Mouse (Mus musculus) liver, adult (tissue): Measurements from ENCODE around the gene Stard10.

Experiments used
- GATA4 ChIP-seq: IDR thresholded peaks from 2 replicates; pipeline ENCODE4 v1.6.1; 2014; ENCODE audit warnings: mild to moderate bottlenecking, low read length; ENCODE audit not compliant: insufficient replicate concordance

The Stard10 gene

DNA sequence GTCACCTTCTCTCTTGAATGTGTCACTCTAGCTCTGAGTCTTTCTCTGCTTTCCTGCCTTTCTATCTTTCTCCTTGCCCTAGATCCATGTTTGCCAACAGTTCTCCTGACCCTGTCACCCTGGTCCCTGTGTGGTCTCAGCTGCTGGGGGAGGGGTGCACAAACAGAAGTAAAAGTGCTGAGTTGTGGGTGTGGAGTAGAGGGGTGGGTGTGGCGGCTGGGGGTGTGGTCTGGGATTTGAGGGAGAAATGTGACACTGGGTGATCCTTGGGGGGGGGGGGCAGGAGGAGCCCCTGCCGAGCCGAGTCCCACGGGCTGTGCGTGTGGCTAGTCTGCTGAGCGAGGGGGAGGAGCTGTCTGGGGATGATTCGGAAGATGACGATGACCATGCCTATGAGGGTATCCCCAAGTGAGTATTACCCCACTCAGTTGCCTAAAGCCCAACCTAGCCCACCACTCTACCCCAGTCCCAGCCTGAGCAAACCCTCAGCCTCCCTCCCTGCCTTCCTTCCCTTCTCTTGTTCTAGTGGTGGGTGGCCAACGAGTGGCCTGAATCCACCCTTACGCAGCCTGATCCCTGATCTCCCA is 69.1 kb downstream of the Stard10 start:
- no peak for TF ChIP-seq GATA4

DNA sequence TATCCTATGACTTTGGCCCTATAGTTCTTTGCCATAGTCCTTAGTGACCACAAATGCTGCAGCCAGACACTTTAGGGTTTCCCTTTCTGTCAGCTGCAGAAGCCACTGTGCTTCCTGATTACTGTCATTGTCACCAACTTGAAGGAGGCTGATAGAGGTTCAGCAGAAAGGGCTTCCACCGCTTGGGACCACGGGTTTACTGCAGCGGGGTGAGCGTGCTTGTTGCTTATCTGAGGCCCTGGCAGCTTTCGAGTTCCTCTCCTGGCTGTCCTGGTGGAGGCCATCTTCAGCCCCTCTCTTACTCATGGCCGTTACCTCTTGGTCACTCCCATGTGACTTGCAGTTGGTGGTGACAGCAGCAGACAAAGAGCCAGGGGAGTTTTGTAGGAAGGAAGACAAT is 72.4 kb downstream of the Stard10 start:
- no peak for TF ChIP-seq GATA4

DNA sequence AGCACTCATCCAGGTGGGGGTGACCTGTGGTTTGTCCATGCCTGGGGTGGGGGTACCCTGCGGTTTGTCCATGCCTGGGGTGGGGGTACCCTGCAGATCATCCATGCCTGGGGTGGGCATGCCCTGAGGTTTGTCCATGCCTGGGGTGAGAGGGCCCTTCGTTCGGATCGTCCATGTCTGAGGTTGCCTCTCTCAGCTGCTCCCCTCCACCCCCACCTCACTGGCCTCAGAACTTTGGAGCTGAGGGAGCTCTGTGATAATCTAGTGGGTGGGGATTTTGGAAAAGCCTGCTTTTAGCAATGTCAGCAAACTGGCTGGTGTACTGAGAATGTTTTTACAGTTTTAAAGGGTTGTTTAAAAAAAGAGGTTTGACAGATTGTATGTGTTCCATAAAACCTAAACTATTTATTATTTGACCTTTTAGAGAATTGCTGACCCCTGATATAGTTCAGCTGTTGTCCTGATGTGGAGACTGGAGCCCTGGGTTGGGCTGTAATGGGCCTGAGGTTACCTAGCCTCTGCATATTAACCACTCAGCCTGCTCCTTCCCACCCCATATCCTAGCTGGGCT is 75.1 kb downstream of the Stard10 start:
- no peak for TF ChIP-seq GATA4

DNA sequence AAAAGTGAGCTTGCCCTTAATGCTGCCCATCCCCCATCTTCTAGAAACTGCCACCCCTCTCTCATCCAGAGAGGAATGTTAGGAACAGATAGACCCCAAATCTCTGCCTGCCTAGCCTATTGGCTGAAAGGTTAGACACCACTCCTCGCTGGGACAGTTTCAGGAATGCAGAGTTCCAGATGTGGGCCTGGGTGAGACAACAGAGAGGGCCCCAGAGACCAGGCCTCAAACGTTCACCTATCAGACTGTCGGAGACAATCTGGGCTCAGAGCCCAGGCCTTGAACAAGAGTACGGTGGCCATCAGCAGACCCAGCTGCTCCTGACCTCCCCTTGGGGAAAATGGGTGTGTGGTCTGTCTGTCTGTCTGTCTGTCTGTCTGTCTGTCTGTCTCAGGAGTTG is 76.1 kb downstream of the Stard10 start:
- no peak for TF ChIP-seq GATA4

DNA sequence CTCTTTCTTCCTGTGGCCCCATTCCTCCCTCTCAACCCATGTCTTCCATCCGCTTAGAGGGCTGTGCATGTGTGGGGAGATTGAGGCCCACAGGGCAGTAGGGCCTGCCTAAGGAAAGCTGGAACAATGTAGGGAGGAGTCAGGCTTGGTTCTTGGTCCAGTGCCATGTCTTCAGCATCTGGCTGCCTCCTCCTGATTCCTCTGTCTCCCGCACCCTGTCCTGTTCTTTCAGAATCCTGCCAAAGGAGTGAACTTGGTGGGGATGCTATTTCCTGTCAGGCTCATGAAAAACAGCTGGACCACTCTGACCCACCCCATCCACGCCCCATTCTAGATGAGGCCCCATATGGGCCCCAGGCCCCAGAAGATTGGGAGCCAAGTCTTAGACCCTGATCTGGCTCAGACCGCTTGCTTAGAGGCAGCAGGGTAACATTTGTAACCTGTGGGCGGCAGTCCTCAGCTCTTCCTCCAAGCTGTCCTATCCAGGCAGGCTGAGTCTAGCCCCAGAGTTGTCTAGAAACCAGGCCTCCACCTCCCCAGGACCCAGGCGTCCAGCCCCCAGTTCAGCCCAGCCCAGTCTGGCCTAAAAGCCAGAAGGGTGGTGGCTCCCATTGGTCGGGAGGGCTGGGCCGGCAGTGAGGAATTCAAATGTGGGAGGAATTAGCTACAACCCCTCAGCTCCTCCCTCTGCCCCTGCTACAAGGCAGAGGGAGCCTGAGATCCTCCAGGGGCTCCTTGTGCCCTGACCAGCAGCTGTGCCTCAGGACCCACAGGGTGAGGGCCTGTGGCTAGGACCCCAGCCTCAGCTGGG is 77.0 kb downstream of the Stard10 start:
- TF ChIP-seq GATA4: no peak

DNA sequence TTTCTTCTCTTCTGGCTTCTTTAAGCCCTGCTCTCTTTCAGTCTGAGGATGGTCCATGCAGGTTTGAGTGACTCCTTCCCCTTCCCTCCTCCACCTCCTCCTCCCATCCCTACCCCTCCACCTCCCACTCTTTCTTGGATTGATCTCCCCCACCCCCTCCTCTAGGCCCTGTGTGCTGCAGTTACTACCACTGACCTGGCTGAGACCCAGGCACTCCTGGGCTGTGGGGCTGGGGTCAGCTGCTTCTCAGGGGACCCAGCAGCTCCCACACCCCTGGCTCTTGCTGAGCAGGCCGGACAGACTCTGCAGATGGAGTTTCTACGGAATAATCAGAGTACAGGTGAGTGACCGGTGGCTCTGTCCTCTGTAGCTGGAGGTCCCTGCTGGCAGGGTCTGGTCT is 77.7 kb downstream of the Stard10 start:
- TF ChIP-seq GATA4: no peak

DNA sequence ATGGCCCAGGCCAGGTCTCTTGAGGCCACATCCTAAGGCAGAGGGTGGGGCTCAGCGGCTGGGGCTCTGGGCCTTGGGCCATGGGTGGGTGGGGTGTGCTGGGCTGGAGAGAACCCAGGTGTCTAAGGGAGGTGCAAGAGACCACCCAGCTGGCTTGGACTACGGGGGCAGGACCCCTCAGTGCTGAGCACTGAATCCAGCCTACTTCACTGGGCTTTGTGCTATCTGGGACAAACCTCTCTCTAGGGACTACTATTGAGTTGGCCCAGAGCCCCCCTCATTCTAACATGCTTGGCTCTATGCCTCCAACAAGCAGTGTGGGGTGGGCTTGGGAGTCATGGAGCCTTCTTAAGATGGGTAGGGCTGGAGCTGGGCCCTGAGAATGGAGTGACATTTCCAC is 78.6 kb downstream of the Stard10 start:
- no peak for TF ChIP-seq GATA4
